In the genomic region with DNA sequence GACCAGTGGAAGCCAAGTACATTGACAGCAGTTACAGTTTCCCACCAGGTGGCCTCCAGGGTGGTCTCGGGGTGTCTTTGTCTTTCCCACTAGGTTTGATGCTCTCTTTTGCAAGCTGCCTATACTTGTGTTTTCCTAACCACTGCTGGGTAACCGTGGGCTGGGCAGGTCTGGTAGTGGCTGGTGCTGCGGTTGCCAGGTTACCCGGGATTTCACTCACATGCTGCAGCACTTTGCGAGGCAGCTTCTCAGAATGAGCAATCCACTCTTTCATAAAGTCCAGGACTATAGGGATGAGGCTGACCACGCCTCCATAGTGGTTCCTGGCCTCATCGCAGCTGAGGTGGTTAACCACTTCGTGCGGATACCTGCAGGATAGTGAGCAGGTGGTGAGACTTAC, we compare ENCODE assay signal across 18 mouse cellular contexts. TPM values are rescaled to one million over a fixed set of nuclear protein-coding genes. Genes with fewer than 3 reads are reported as not detected.
"Had no signal": no experiment of that assay in that cellular context is flagged by ENCODE, and none has a peak within 500 bp of the region (broad histone marks: within the 10 kb centered on the region; RNA-seq: fewer than 3 reads in every experiment).

No protein-coding gene starts in this region.

- H3K9ac ChIP-seq: liver, embryonic 13.5 days; midbrain, embryonic 12.5 days; midbrain, embryonic 15.5 days; neural tube, embryonic 12.5 days; neural tube, embryonic 15.5 days had no signal

- DNase-seq: kidney, adult 2 months; kidney, postnatal 25 days; liver, embryonic 13.5 days; lung, adult 2 months; lung, postnatal 14 days; thymus, adult 2 months; thymus, postnatal 14 days; thymus, postnatal 4 days had no signal

- H3K36me3 ChIP-seq: midbrain, embryonic 15.5 days had no signal

- H3K27ac ChIP-seq: kidney, postnatal 0 days; left cerebral cortex, adult 2 months; liver, embryonic 13.5 days; macrophage; midbrain, embryonic 12.5 days; midbrain, embryonic 15.5 days; neural tube, embryonic 12.5 days; neural tube, embryonic 15.5 days; stomach, postnatal 0 days had no signal

- ATAC-seq: intestine, postnatal 0 days; midbrain, embryonic 15.5 days had no signal

- H3K4me3 ChIP-seq: left cerebral cortex, adult 2 months; liver, embryonic 13.5 days; midbrain, embryonic 12.5 days; midbrain, embryonic 15.5 days; neural tube, embryonic 12.5 days; neural tube, embryonic 15.5 days had no signal

- H3K4me2 ChIP-seq: liver, embryonic 13.5 days; midbrain, embryonic 12.5 days; midbrain, embryonic 15.5 days; neural tube, embryonic 12.5 days; neural tube, embryonic 15.5 days had no signal

- H3K9me3 ChIP-seq: liver, embryonic 13.5 days; midbrain, embryonic 12.5 days; midbrain, embryonic 15.5 days; neural tube, embryonic 12.5 days; neural tube, embryonic 15.5 days had no signal

- H3K4me1 ChIP-seq: liver, embryonic 13.5 days; midbrain, embryonic 12.5 days; midbrain, embryonic 15.5 days; neural tube, embryonic 12.5 days; neural tube, embryonic 15.5 days had no signal

- H3K27me3 ChIP-seq: midbrain, embryonic 12.5 days; midbrain, embryonic 15.5 days; neural tube, embryonic 12.5 days; neural tube, embryonic 15.5 days had no signal

RNA-seq across cellular contexts. Expression of gene Spaca9, which starts 6.8 kb away (rescaled TPM):
- total RNA-seq: left cerebral cortex, adult 2 months; liver, adult 2 months had no signal

RNA-seq across cellular contexts. Expression of gene Ak8, which starts 7.3 kb away (rescaled TPM):
- total RNA-seq: liver, adult 2 months had no signal
- polyA plus RNA-seq: intestine, postnatal 0 days had no signal
